Mouse (Mus musculus) ES-Bruce4 (cell line): ENCODE results near the gene Snrnp70.

Experiments used
- CTCF ChIP-seq: IDR thresholded peaks from one replicate; pipeline ENCODE4 v1.8.1; 2011; ENCODE audit warnings: low read depth, low read length
- EP300 ChIP-seq: IDR thresholded peaks from 2 replicates; pipeline ENCODE4 v1.6.1; 2011; ENCODE audit warnings: low read depth, low read length; ENCODE audit not compliant: insufficient read depth
- POLR2A ChIP-seq: IDR thresholded peaks from one replicate; pipeline ENCODE4 v1.8.1; 2011; ENCODE audit warnings: low read length; ENCODE audit not compliant: insufficient read depth

- TF ChIP-seq EP300 (no peak), CTCF (no peak), POLR2A (no peak)
These were observed 1.2 kb upstream of the Snrnp70 start for GRCm38 (mm10) chr7:45396787-45397186.
